Mouse (Mus musculus) liver, adult 2 months (tissue): ENCODE results near the gene Fsd2. TPM values are rescaled to one million over a fixed set of nuclear protein-coding genes. Genes with fewer than 3 reads are reported as not detected.

Source experiments
- DNase-seq: peaks from one replicate; pipeline ENCODE4 v3.0.0-alpha.2; 2011; ENCODE audit warnings: low read depth, low spot score; ENCODE audit errors: extremely low read depth
- H3K27ac ChIP-seq: fragments of 200-500 bp; replicated peaks from 2 replicates; pipeline ENCODE4 v1.5.1; 2012; ENCODE audit warnings: low read depth, mild to moderate bottlenecking, control low read depth, inconsistent platforms, low read length; ENCODE audit not compliant: insufficient read depth
- H3K27me3 ChIP-seq: fragments of 200-500 bp; 2 replicates; pipeline ENCODE4 v1.6.1; 2012; ENCODE audit warnings: mild to moderate bottlenecking, moderate library complexity, low read length, inconsistent platforms; ENCODE audit not compliant: control insufficient read depth, insufficient read depth
- H3K36me3 ChIP-seq: fragments of 200-500 bp; 2 replicates; pipeline ENCODE4 v1.6.1; 2012; ENCODE audit warnings: low read length, inconsistent platforms; ENCODE audit not compliant: control insufficient read depth, insufficient read depth
- H3K4me1 ChIP-seq: fragments of 200-500 bp; 2 replicates; pipeline ENCODE4 v1.6.1; 2011; ENCODE audit warnings: low read length; ENCODE audit not compliant: control insufficient read depth, insufficient read depth
- H3K4me3 ChIP-seq: fragments of 200-500 bp; 2 replicates; pipeline ENCODE4 v1.5.1; 2011; ENCODE audit warnings: low read depth, mild to moderate bottlenecking, control low read depth, low read length, moderate library complexity; ENCODE audit not compliant: insufficient read depth
- H3K79me2 ChIP-seq: fragments of 200-500 bp; 2 replicates; pipeline ENCODE4 v1.6.1; 2012; ENCODE audit warnings: inconsistent platforms, mild to moderate bottlenecking, low read length, moderate library complexity; ENCODE audit not compliant: control insufficient read depth, insufficient read depth
- H3K9ac ChIP-seq: fragments of 200-500 bp; 2 replicates; pipeline ENCODE4 v1.6.1; 2012; ENCODE audit warnings: low read depth, mild to moderate bottlenecking, control low read depth, inconsistent platforms, low read length
- CTCF ChIP-seq: fragments of 200-500 bp; IDR thresholded peaks from 2 replicates; pipeline ENCODE4 v1.5.1; 2011; ENCODE audit warnings: low read depth, low read length, control low read depth
- POLR2A ChIP-seq: fragments of 200-500 bp; IDR thresholded peaks from 2 replicates; pipeline ENCODE4 v1.6.1; 2011; ENCODE audit warnings: low read length, control low read depth; ENCODE audit not compliant: insufficient read depth; ENCODE audit errors: extremely low read depth
- WGBS: fragments of 180-500 bp; shearing (Covaris S2); methylation state at CpG from one replicate; pipeline ENCODE4 v1.1.7; 2018; 5-methylcytosine and 5-hydroxymethylcytosine counted together
- polyA plus RNA-seq: library from polyadenylated mRNA; depleted of rRNA; stranded (reverse); fragments of >200 nt; gene quantifications from 2 replicates; pipeline ENCODE4 v1.2.3, GENCODE M21; 2012
- total RNA-seq: library from RNA; depleted of rRNA; stranded (reverse); fragments of >200 nt; gene quantifications from 2 replicates; pipeline ENCODE4 v1.2.3, GENCODE M21; 2014

Gene Fsd2
- total and polyA plus RNA-seq, 2 experiments = 0.04 to 0.28 TPM

- Histone ChIP-seq H3K27ac (no peak overlapping the region), H3K4me3 (no peak overlapping the region), H3K79me2 (peaks cover 37% of the 10 kb centered on the region), H3K27me3 (no peaks in the 10 kb centered on the region), H3K9ac (no peak overlapping the region), H3K4me1 (peaks cover 33% of the 10 kb centered on the region), H3K36me3 (peaks cover 43% of the 10 kb centered on the region)
- TF ChIP-seq CTCF (no peak), POLR2A (no peak)
- DNase-seq = no peak
- 62% methylated on average over 3 of the region's 3 CpGs for WGBS
These were observed 11.1 kb upstream of the Fsd2 start for GRCm38 (mm10) chr7:81577872-81578271.

GRCm38 (mm10) chr7:81575606-81576005 is 8.9 kb upstream of the Fsd2 start:
- H3K4me1 ChIP-seq = peaks cover 33% of the 10 kb centered on the region
- no peaks in the 10 kb centered on the region for H3K27me3 ChIP-seq
- H3K79me2 ChIP-seq = peaks cover 47% of the 10 kb centered on the region
- no peak overlapping the region for H3K4me3 ChIP-seq
- WGBS = 70% methylated on average over 10 of the region's 10 CpGs
- H3K36me3 ChIP-seq = peaks cover 41% of the 10 kb centered on the region
- TF ChIP-seq CTCF (no peak), POLR2A (no peak)
- H3K9ac ChIP-seq = no peak overlapping the region
- no peak for DNase-seq
- peak overlapping the region; percentile 15; the same call in 1 of the 2 replicates for H3K27ac ChIP-seq

GRCm38 (mm10) chr7:81573821-81574220 is 7.1 kb upstream of the Fsd2 start:
- Histone ChIP-seq H3K36me3 (peaks cover 32% of the 10 kb centered on the region), H3K9ac (peak overlapping the region; percentile 15; the same call in 1 of the 2 replicates), H3K79me2 (peaks cover 44% of the 10 kb centered on the region), H3K4me3 (no peak overlapping the region), H3K27me3 (no peaks in the 10 kb centered on the region), H3K4me1 (peaks cover 33% of the 10 kb centered on the region), H3K27ac (peak overlapping the region; percentile 93)
- TF ChIP-seq POLR2A (no peak), CTCF (no peak)
- 88% methylated on average over 9 of the region's 9 CpGs for WGBS
- no peak for DNase-seq

GRCm38 (mm10) chr7:81573397-81573796 is 6.7 kb upstream of the Fsd2 start:
- 19% methylated on average over 6 of the region's 6 CpGs for WGBS
- Histone ChIP-seq H3K4me1 (peaks cover 30% of the 10 kb centered on the region), H3K9ac (peak overlapping the region; percentile 22), H3K4me3 (peak overlapping the region; percentile 5; the same call in 1 of the 2 replicates), H3K27ac (peak overlapping the region; percentile 93), H3K36me3 (peaks cover 29% of the 10 kb centered on the region), H3K79me2 (peaks cover 44% of the 10 kb centered on the region), H3K27me3 (no peaks in the 10 kb centered on the region)
- no peak for TF ChIP-seq CTCF
- no peak for TF ChIP-seq POLR2A
- peak; percentile 96 for DNase-seq

- Histone ChIP-seq H3K4me3 (peak overlapping the region; percentile 44), H3K9ac (peak overlapping the region; percentile 74), H3K79me2 (peaks cover 44% of the 10 kb centered on the region), H3K36me3 (peaks cover 25% of the 10 kb centered on the region), H3K27me3 (no peaks in the 10 kb centered on the region), H3K4me1 (peaks cover 24% of the 10 kb centered on the region), H3K27ac (peak overlapping the region; percentile 93)
- DNase-seq = peak; percentile 61
- 9% methylated on average over 6 of the region's 6 CpGs for WGBS
- TF ChIP-seq POLR2A (no peak), CTCF (no peak)
These were observed 6.0 kb upstream of the Fsd2 start for GRCm38 (mm10) chr7:81572610-81573268.

- Histone ChIP-seq H3K79me2 (peaks cover 38% of the 10 kb centered on the region), H3K27ac (peak overlapping the region; percentile 93), H3K4me1 (peaks cover 22% of the 10 kb centered on the region), H3K27me3 (no peaks in the 10 kb centered on the region), H3K9ac (peak overlapping the region; percentile 100), H3K36me3 (peaks cover 18% of the 10 kb centered on the region), H3K4me3 (peak overlapping the region; percentile 89)
- peak; percentile 85 for DNase-seq
- TF ChIP-seq POLR2A (no peak), CTCF (no peak)
- 1% methylated on average over 15 of the region's 15 CpGs for WGBS
These were observed 5.2 kb upstream of the Fsd2 start for GRCm38 (mm10) chr7:81571941-81572441.
